Mouse (Mus musculus) megakaryocyte-erythroid progenitor cell, adult 5-6 weeks (primary cell): Measurements from ENCODE around the gene Rhobtb1. TPM values are rescaled to one million over a fixed set of nuclear protein-coding genes. Genes with fewer than 3 reads are reported as not detected.

Experiments used
- ATAC-seq: replicated peaks from 2 replicates; pipeline ENCODE4 v1.8.0; 2016; ENCODE audit warnings: mild to moderate bottlenecking, inconsistent platforms; ENCODE audit not compliant: severe bottlenecking, poor library complexity, low FRiP score, low TSS enrichment
- total RNA-seq, 2 experiments: library from RNA; stranded (forward) in 1 of 2; stranded (reverse) in 1 of 2; fragments of 200-1000, 215-1000 nt in 1 of 2; fragments of >200 nt in 1 of 2; fragmentation: Nextera tagmentation in 1 of 2; gene quantifications; 2 replicates each; pipeline ENCODE4 v1.2.3; 2014 to 2017

The Rhobtb1 gene
- total RNA-seq (2014; fragmentation: Nextera tagmentation) (0.87 TPM in 1 of 2 replicates, not detected in the other), total RNA-seq (2017) (0.30 and 4.1 TPM in 2 replicates)

GRCm38 (mm10) chr10:69151045-69151444, at the start of gene Rhobtb1:
Gene Rhobtb1, plus strand, starts transcription at chr10:69151434.
- no peak for ATAC-seq

- ATAC-seq, result peak; percentile 70
Measured at GRCm38 (mm10) chr10:69101988-69102387, 49.2 kb upstream of the Rhobtb1 start.

GRCm38 (mm10) chr10:69104143-69104882, 46.9 kb upstream of the Rhobtb1 start:
- peak; percentile 58 for ATAC-seq

- ATAC-seq, result peak; percentile 35
Measured at GRCm38 (mm10) chr10:69104883-69105225, 46.4 kb upstream of the Rhobtb1 start.

GRCm38 (mm10) chr10:69106796-69107195, 44.4 kb upstream of the Rhobtb1 start:
- ATAC-seq, result no peak

GRCm38 (mm10) chr10:69107253-69107652, 44.0 kb upstream of the Rhobtb1 start:
- ATAC-seq, result peak; percentile 72

GRCm38 (mm10) chr10:69114384-69114783, 36.9 kb upstream of the Rhobtb1 start:
- ATAC-seq, result peak; percentile 86

- no peak for ATAC-seq
Measured at GRCm38 (mm10) chr10:69117996-69118395, 33.2 kb upstream of the Rhobtb1 start.

GRCm38 (mm10) chr10:69118893-69119292, 32.3 kb upstream of the Rhobtb1 start:
- no peak for ATAC-seq

- no peak for ATAC-seq
Measured at GRCm38 (mm10) chr10:69119456-69119855, 31.8 kb upstream of the Rhobtb1 start.

- ATAC-seq, result no peak
Measured at GRCm38 (mm10) chr10:69126546-69126945, 24.7 kb upstream of the Rhobtb1 start.

- no peak for ATAC-seq
Measured at GRCm38 (mm10) chr10:69128531-69128930, 22.7 kb upstream of the Rhobtb1 start.

GRCm38 (mm10) chr10:69130613-69131012, 20.6 kb upstream of the Rhobtb1 start:
- no peak for ATAC-seq

GRCm38 (mm10) chr10:69134356-69134755, 16.9 kb upstream of the Rhobtb1 start:
- no peak for ATAC-seq

- ATAC-seq, result no peak
Measured at GRCm38 (mm10) chr10:69136241-69136828, 14.9 kb upstream of the Rhobtb1 start.

- ATAC-seq, result no peak
Measured at GRCm38 (mm10) chr10:69149252-69149651, 2.0 kb upstream of the Rhobtb1 start.

- no peak for ATAC-seq
Measured at GRCm38 (mm10) chr10:69152971-69153370, 1.7 kb downstream of the Rhobtb1 start.

- no peak for ATAC-seq
Measured at GRCm38 (mm10) chr10:69155428-69156175, 4.4 kb downstream of the Rhobtb1 start.

- ATAC-seq, result no peak
Measured at GRCm38 (mm10) chr10:69156462-69156861, 5.2 kb downstream of the Rhobtb1 start.

GRCm38 (mm10) chr10:69157471-69157870, 6.2 kb downstream of the Rhobtb1 start:
- ATAC-seq, result no peak; the same call in 1 of the 2 replicates
